Mouse (Mus musculus) left cerebral cortex, adult 2 months (tissue): ENCODE data around the gene Krt2. TPM values are rescaled to one million over a fixed set of nuclear protein-coding genes. Genes with fewer than 3 reads are reported as not detected.

Experiments used
- DNase-seq, 2 experiments: peaks; one replicate each; pipeline ENCODE4 v3.0.0; 2021 to 2022; ENCODE audit warnings: low spot score in 2 of 2, mixed read lengths in 1 of 2; ENCODE audit errors: extremely low spot score in 1 of 2
- H3K27ac ChIP-seq: fragments of 200-600 bp; 2 replicates; pipeline ENCODE4 v1.8.1; 2022
- H3K4me3 ChIP-seq: fragments of 200-600 bp; 2 replicates; pipeline ENCODE4 v1.8.1; 2022
- CTCF ChIP-seq: fragments of 200-600 bp; IDR thresholded peaks from 2 replicates; pipeline ENCODE4 v1.8.1; 2022; ENCODE audit warnings: antibody characterized with exemption, mild to moderate bottlenecking, moderate library complexity
- intact Hi-C: fragments of 180-260 bp; cut with DNase I; formaldehyde crosslinking; loops from one replicate; pipeline ENCODE4 v1.15.1; 2025
- total RNA-seq, 2 experiments: library from RNA; stranded (reverse); gene quantifications; 2 replicates each; pipeline ENCODE4 v1.2.3; 2021

Krt2 gene
- total RNA-seq, 2 experiments from 2014 or later = 0.20 to 1.1 TPM

DNA sequence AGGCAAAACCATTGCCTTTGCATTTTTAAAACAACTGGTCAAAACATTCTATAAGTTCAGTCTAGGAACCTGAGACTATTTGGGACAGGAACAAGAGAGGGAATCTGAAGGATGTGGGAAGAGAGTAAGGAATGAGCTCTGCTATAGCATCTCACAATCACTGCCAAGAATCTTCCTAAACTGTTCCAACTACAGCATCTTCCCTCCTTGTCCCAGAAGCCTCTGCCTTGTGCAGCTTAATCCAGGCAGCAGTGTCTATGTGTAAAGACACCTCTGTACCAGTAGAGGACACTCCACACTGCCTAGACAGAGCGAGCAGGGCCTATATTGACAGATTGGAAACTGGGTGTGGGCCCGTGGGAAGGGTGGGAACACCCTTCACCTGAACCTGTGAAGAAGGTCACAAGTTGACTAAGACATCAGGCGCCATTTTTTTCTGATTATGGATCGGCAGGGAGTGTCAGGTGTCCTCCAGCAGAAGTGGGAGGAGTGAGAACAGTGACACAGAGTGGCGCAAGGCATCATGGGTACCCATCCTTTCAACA, 16.9 kb upstream of the Krt2 start:
- peak; percentile 20 for TF ChIP-seq CTCF
- Histone ChIP-seq H3K4me3 (no peak overlapping the region), H3K27ac (no peak overlapping the region)
- no peak for DNase-seq
- intact Hi-C loops = no loop called here

DNA sequence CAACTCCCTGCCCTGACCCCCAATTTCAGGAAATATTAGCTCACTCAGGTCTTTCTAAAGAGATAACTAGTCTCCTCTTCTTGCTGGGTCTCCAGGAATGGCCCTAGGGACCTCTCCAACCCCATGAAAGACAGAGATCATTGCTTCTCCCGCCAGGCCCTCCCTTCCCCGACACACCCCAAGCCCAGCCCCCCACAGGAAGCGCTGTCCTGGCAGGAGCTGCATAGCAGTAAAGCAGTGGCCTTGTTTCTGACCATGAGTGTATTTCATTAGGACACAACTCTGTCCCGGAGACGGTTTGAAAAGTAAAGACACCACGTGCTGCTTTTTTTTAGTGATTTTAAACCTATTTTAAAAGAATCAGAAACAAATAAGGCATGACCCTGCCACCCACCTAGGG, 15.2 kb upstream of the Krt2 start:
- H3K27ac ChIP-seq = no peak overlapping the region
- intact Hi-C loops = no loop called here

DNA sequence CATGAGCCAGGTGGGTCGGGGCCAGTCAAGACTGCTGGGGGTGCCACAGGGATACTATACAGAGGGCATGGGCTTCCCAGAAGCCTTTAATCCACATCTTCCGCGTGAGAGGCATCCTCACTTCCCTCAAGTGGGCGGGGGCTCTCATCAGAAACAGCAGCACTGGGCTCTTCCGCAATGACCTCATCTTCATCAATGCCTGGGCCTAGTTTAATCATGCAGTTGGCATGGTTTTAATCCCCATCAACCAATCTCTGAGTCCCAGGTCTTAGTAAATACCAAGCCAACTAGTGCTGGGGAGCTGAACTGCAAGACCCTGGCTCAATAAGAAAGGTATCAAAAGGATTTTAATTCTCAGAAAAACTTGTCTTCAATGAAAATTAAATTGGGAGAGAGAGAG, 11.5 kb upstream of the Krt2 start:
- Histone ChIP-seq H3K27ac (no peak overlapping the region), H3K4me3 (no peak overlapping the region)
- TF ChIP-seq CTCF = no peak
- no peak for DNase-seq
- intact Hi-C loops = no loop called here

More for the DNA sequence above, 15.2 kb upstream of the Krt2 start:
- no peak overlapping the region for H3K4me3 ChIP-seq
- no peak for DNase-seq
- no peak for TF ChIP-seq CTCF

DNA sequence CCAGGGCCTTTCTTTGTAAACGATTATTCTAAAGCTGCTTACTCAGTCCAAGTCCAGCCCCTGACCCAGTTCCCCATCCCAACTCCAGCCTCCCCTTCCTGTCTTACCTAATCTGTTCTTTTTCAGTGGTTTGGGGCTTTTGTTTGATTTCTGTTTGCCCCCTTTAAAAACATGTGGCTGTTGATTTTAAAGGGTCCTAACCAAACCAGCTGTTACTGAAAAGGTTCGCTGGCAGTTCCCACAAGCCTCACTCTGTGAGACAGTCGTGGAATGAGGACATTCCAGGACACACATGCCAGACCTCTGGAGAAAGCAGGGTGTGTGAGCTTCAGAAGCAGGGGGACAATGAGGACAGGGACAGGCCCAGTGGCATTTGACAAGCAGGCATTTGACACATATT, 3.8 kb upstream of the Krt2 start:
- intact Hi-C loops = no loop called here
- H3K4me3 ChIP-seq = no peak overlapping the region
- no peak overlapping the region for H3K27ac ChIP-seq
- DNase-seq = no peak
- no peak for TF ChIP-seq CTCF

DNA sequence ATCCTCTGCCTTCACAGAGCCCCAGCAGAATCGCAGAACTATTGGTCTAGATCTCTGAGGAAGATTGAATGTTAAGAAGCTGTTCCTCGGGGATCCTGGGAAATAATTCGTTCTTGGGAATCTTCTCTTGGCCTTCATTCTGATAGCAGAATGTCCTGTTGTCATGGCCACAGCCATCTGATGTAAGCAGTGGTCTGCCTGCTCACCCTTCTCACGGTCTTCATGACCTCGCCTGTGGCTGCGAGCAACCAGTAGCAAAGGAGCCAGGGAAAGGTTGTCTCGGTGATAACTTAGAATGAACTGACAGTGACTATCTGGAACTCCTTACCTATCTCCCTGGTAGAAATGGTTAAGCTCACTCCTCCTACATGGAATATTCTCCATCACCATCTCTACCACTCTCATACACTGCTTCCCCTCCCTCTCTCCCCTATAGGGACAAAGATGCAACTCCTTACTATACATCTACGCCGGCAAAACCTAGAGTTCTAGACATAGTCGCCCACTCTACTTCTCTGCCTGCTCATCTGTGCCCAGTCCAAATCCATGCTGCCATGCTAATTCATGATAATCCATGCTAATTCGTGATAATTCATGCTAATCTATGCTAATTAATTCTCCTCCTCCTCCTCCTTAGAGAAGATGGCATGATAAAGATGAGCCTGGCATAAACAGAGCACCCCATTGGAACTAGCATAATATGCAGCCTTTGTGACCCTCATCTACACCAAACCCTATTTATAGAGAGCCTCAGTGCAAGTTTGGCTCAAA, 14.7 kb downstream of the Krt2 start:
- no peak for DNase-seq
- peak overlapping the region; percentile 41; the same call in 1 of the 2 replicates for H3K27ac ChIP-seq
- intact Hi-C loops = loop anchor here (5.0 kb wide), 1 partner anchor 69 kb away; no protein-coding TSS in a partner anchor
- no peak overlapping the region for H3K4me3 ChIP-seq
- no peak for TF ChIP-seq CTCF

DNA sequence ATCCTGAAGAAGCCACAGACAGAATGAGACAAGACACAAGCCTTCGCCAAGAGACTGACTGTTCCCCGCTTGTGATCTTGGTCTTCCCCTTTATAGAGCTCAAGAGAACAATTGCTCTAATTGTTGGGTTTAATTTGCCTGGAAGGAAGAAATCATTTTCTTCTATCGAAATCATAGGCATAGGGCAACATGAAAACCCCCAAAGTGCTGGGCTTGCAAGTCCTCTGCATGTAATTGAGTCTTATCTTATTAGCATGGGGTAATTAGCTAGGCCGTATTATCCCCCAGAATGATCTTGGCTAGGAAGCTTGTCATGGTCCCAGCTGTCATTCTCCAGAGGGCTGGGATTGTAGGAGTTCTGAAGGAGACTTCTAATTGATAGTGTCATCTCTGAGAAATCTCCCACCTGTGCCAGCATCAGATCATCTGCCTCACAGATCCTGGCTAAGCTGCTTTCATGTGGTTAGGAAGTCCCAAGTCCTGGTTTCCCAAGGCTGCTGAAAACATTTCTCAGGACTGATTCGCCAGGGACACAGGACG, 15.6 kb downstream of the Krt2 start, which contains the start of gene Krt73:
TSS of gene Krt73 (minus strand) at position 51 of the 540 bp plus-strand sequence.
- no peak for TF ChIP-seq CTCF
- no peak for DNase-seq
- Histone ChIP-seq H3K4me3 (no peak within 1 kb of the TSS), H3K27ac (peak within 1 kb of the TSS; percentile 41; the same call in 1 of the 2 replicates)
- intact Hi-C loops = loop anchor here (5.0 kb wide), 1 partner anchor 70 kb away; no protein-coding TSS in a partner anchor

DNA sequence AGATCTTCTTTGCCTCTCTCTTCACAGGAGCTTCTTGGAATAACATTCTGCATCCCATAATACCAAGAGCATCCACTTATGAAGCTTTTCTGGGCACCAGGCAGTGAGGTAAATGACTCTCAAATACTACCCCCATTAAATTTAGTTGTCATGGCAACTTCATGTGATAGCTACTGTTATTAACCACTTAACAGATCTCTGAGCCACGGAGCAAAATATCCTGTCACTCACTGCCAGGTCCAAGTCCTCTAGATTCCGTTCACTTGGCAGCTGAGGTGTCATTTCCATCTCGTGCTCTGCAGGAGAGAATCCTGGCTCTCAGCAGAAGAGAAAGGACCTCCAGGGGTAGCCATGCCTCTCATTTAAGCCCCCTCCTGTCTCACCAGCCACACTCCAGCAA, 27.1 kb downstream of the Krt2 start:
- Histone ChIP-seq H3K4me3 (no peak overlapping the region), H3K27ac (no peak overlapping the region)
- TF ChIP-seq CTCF = no peak
- intact Hi-C loops = no loop called here
- DNase-seq = no peak

DNA sequence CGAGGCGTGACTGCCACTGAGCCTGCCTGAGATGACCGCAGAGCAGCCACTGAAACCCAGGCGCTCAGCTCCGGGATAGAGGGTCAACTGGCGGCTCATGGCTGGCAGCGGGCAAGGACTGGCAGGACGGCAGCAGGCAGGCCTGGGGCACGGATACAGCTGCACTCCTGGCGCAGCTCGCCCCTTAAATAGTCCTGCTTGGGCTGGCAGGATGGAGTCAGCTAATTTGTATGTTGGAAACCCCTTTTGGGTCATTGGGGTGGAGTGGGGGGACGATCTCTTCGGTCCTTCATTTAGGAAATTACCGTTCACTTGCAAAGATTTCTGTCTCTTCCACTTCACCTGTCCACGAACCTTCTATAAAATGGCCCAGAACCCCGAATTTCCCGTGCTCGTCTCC, 31.6 kb downstream of the Krt2 start, which contains the start of gene Krt72:
TSS of gene Krt72 (minus strand) at position 101 of the 400 bp plus-strand sequence.
- H3K4me3 ChIP-seq = no peak within 1 kb of the TSS
- DNase-seq = no peak
- no peak within 1 kb of the TSS for H3K27ac ChIP-seq
- no peak for TF ChIP-seq CTCF
- intact Hi-C loops = no loop called here

DNA sequence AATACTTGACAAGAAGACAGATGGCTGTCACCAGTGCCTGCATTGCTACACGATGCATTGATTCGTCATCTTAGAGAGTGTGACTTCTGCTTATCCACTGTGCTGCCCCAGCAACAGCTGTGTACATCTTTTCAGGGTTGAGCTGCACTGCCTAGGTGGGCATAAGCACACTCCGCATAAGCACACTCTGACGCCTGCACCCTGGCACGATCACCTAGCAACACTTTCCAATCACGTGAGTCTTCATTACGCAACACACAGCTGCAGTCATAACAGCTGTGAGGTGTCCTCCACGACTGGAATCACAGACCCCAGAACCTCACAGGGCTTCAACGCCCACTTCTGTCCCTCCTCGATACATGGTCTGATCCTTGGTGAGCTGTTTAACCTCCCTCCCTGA, 44.5 kb downstream of the Krt2 start:
- DNase-seq = no peak
- intact Hi-C loops = loop anchor here (2.0 to 5.0 kb wide), 2 partner anchors 294 to 435 kb away; no protein-coding TSS in a partner anchor

DNA sequence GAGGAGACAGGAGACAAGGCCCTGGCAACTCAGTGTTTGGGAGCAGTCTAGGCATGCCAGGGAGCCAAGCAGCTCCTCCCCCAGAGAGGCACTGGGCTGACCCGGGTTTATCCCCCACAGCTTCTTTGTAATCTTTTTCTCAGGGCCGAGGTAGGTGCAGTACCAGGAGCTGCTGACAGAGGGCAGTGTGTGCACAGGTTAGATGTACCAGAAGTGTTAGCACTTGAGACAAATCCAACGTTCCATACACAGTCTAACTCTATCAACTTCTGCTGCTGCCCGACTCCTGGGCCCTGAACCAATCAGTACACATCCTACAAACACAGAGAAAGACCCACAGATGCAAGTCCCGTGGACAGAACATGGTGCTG, 45.3 kb downstream of the Krt2 start:
- DNase-seq = peak; percentile 86 to 92
- no peak overlapping the region for H3K4me3 ChIP-seq
- no peak overlapping the region for H3K27ac ChIP-seq
- TF ChIP-seq CTCF = peak; percentile 89
- intact Hi-C loops = loop anchor here (1.0 to 5.0 kb wide), 4 partner anchors 201 to 434 kb away; no protein-coding TSS in a partner anchor

More for the DNA sequence above, 44.5 kb downstream of the Krt2 start:
- H3K4me3 ChIP-seq = no peak overlapping the region
- H3K27ac ChIP-seq = no peak overlapping the region
- TF ChIP-seq CTCF = no peak

DNA sequence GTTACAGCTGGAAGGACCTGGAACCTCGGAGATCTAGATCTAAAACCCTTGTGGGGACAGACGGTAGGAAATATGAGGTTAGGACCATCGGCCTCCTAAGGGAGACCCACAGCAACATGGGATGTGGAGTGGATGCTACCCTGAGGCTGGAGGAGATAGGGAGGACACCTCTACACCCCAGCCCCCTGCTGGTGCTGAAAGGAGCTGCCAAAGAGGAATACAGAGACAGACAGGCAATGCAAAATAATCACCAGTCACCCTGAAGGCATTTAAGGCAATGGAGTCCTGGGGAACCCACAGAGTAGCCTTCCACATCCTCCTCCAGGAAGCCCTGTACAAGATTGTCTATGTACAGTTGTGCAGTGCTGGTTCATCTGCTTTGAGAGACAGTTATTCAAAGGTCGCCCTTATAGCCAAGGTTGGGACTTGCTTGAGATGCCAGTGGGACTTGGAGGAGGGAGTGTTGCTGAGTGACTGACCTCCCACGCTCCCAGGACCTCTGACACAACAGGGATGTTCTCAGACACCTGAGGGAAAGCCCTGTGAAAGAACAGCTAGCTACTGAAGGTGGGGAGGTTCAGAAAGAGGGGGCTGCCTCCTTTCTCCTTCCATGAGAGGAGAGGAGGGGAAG, 45.8 kb downstream of the Krt2 start:
- no peak for DNase-seq
- H3K4me3 ChIP-seq = no peak overlapping the region
- no peak overlapping the region for H3K27ac ChIP-seq
- intact Hi-C loops = loop anchor here (1.0 to 5.0 kb wide), 4 partner anchors 201 to 433 kb away; no protein-coding TSS in a partner anchor
- TF ChIP-seq CTCF = peak; percentile 37

DNA sequence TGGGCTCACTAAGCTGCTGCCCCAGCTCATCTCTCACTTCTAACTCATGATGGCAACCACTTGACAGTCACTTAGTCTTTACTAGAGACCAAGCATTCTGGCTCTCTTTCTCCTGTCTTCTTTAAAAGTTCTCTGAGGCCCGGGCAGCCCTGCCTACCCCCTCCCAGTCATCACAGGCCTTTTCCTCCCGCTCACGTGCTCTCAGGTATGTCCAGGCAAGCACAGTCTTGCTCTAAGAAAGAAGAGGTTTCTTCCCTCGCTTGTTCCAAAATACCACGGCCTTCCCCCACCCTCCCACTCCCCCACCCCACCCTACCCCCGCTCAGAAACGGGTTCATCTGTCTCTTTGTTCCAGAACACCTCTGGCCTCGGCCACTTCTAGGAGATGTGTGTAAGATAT, 47.7 kb downstream of the Krt2 start:
- no peak overlapping the region for H3K4me3 ChIP-seq
- intact Hi-C loops = loop anchor here (5.0 kb wide), 1 partner anchor 297 kb away; no protein-coding TSS in a partner anchor
- no peak overlapping the region for H3K27ac ChIP-seq
- no peak for TF ChIP-seq CTCF
- no peak for DNase-seq

Other genes starting within 250 kb of the Krt2 start
- gene Krt75, start 244.3 kb downstream of the Krt2 start, total RNA-seq = not detected
- gene Gm5414, start 190.0 kb downstream of the Krt2 start, total RNA-seq = not detected
- gene Gm5478, start 170.8 kb downstream of the Krt2 start, total RNA-seq = not detected
- gene Krt6b, start 137.9 kb downstream of the Krt2 start, total RNA-seq = not detected
- not detected for gene Krt6a, start 123.9 kb downstream of the Krt2 start, total RNA-seq
- not detected for gene Krt5, start 105.3 kb downstream of the Krt2 start, total RNA-seq
- gene Krt71, start 75.1 kb downstream of the Krt2 start, total RNA-seq = not detected
- gene Krt72, start 31.7 kb downstream of the Krt2 start, total RNA-seq = not detected
- 1 to 10 TPM; 1.0 to 1.2 TPM for gene Krt73, start 15.8 kb downstream of the Krt2 start, total RNA-seq
- gene Krt1, start 32.6 kb upstream of the Krt2 start, total RNA-seq = 1 to 10 TPM; 1.8 to 2.3 TPM
- gene Krt77, start 51.5 kb upstream of the Krt2 start, total RNA-seq = 10 to 100 TPM; 11.4 to 13.8 TPM
- not detected for gene Krt76, start 74.8 kb upstream of the Krt2 start, total RNA-seq
- not detected for gene Krt4, start 106.6 kb upstream of the Krt2 start, total RNA-seq
- gene Krt79, start 122.2 kb upstream of the Krt2 start, total RNA-seq = not detected
- not detected for gene Krt78, start 136.1 kb upstream of the Krt2 start, total RNA-seq
- gene Krt8, start 186.3 kb upstream of the Krt2 start, total RNA-seq = under 1 TPM in 1 of 2 experiments, not detected in 1; 0.29 TPM
- under 1 TPM; 0.33 to 0.38 TPM for gene Krt18, start 210.0 kb upstream of the Krt2 start, total RNA-seq